Mouse (Mus musculus): ENCODE measurements around the gene Asb16.

GRCm38 (mm10) chr11:102246273-102246635 is 22.3 kb upstream of the Asb16 start:
- TF ChIP-seq CTCF (conservative IDR thresholded peaks at IDR 0.05; ENCODE audit: insufficient read depth, insufficient read length, low read depth, low read length), result no peak
- TF ChIP-seq POLR2A (IDR thresholded peaks at IDR 0.05; ENCODE audit: low read depth, low read length), result no peak
